Mouse (Mus musculus): ENCODE data around the gene Alkbh6.
A peak's percentile ranks its signal among the peaks of the same experiment; 100 is the strongest.

Gene Alkbh6

DNA sequence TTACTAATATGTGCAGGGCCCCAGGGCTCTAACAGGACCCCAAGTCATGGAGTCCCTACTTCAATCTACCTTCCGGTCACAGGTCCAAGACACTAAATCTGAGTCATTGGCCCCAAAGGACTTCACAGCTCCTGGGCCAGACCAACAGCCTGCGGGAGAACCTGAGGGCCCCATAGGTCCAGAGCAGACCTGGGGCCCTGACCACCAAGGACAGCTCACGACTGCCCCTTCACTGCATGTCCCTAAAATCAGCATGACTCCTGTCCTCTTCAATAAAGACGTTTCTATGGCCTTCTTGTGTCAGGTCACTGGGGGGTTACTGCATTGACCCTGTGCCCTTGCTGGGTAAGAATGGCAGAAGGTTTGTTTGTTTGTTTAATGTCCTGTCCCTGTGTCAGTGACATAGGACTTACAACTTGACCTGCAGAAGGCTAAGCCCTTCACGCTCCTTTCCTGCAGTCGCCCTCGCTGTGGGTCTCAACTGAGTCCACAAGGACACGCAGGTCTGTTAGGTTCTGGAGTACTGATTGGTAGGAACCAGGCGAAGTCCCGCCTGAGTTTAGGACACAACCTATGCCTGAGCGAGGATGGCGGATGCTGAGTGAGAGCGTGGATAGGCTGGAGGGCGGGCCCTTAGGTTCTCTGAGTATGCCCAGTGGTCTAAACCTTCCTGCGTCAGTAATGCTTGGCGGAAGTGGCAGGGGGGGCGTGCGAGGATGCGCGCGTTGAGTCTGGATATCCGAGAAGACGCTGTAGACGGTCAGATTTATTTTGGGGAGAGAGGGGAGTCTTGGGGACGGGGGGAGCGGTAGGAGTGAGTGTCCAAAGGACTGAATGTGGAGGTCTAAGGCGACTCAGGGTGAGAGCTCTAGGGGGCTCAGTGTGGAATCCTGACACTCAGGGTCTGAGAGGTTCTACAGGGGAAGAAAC is at the start of gene Alkbh6:
Alkbh6 (plus strand) TSS at position 642 of the 930 bp plus-strand sequence.
- peak; percentile 74 to 89 for DNase-seq (ENCODE audit: low spot score in 2 of 2)

DNA sequence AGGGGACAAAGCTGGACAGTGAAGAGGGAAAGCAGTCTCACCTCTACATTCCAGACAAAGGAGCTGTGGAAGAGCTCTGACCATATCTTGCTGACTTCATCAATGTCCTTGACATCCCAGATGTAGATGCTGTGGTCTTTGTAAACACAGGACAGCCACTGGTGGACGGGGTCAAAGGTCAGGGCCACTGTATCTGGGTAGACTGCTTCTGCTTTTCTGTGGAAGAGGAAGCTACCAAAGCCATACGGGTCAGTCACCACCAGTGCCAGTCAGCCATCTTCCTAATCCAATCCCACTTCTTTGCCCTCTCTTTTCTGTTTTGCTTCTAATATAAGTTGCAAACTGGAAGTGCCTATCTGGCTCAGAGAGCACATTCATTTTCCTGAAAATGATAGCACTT is 43.5 kb upstream of the Alkbh6 start:
- DNase-seq (ENCODE audit: low spot score in 2 of 2): no peak

DNA sequence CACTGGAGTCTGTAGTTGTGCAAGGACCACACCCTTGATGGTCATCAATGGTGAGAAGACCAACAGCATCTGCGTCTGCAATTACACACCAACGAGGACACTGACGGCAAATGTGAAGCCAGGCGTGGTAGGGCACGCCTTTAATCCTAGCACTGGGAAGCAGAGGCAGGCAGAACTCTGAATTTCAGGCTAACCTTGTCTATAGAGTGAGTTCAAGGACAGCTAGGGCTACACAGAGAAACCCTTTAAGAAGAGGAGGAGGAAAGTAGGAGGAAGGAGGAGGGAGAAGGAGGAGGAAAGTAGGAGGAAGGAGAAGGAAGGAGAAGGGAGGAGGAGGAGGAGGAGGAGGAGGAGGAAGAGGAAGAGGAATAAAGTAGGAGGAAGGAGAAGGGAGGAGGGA is 43.0 kb upstream of the Alkbh6 start:
- DNase-seq (ENCODE audit: low spot score in 2 of 2): no peak

DNA sequence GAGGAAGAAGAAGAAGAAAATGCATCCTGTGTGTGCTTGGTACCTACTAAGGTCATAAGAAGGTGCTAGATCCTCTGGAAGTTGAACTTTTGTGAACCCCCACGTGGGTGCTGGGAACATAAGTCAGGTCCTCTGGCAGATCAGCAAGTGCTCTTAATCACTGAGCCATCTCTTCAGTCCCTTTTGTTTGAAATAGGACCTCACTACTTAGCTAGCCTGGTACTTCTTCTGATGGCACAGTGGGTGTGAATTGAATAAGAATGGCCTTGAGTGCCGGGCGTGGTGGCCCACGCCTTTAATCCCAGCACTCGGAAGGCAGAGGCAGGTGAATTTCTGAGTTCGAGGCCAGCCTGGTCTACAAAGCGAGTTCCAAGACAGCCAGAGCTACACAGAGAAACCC is 42.6 kb upstream of the Alkbh6 start:
- DNase-seq (ENCODE audit: low spot score in 2 of 2): no peak

- DNase-seq (ENCODE audit: low spot score in 2 of 2): no peak
Measured at GRCm38 (mm10) chr7:30266780-30267179, 41.7 kb upstream of the Alkbh6 start.

DNA sequence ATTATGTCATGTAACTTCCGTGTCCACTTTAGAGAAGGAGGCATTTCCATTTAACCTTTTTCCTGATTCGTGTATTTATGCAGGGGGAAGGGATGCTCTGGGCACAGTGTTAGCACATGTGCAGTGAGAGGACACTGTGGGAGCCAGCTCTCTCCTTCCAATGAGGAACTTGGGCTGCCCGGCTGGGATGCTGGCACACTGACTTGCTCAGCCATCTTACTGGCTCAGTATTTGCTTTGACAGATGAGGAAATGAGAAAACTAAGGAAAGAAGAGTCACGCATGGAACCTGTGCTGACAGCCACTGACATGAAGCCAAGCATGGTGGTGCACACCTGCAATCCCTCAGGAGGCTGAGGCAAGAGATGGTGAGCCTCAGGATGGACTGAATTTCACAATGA is 38.9 kb upstream of the Alkbh6 start:
- no peak for DNase-seq (ENCODE audit: low spot score in 2 of 2)

DNA sequence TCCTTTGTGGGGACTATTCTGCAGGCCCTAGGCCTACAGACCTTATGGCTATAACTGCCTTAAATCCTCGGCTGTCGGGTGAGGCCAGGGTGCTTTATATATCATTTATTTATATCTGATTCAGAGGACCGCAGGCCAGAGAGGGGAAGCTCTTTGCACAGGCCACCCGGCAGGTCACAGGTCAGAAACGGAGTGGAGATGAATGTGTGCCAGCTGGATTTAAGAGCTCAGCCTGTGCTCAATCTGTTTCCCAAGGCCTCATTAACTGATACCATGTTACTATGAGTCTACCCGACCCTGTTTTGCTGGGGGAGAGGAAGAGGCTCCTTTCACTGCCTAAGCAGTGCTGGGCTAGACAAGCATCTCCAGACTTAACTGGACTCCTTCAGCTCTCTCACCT is 34.1 kb upstream of the Alkbh6 start:
- no peak for DNase-seq (ENCODE audit: low spot score in 2 of 2)

DNA sequence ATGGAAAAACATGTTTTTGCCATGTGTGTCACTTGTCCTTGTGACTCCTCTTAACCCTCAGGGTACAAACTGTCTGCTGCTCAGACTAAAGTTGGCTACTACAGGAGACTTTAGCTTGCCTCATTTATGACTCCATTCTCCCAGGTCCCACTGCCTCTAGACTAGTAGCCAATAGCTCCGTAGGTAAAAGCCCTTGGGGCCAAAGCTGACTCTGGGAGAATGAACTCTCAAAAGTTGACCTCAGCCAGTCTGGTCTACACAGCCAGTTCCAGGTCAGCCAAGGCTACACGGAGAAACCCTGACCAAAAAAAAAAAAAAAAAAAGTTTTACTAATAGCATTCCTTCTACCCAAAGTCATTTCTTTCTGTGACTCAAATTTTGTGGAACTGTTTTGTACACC is 29.6 kb upstream of the Alkbh6 start:
- DNase-seq (ENCODE audit: low spot score in 2 of 2): no peak

GRCm38 (mm10) chr7:30279536-30279935 is 29.0 kb upstream of the Alkbh6 start:
- no peak for DNase-seq (ENCODE audit: low spot score in 2 of 2)

DNA sequence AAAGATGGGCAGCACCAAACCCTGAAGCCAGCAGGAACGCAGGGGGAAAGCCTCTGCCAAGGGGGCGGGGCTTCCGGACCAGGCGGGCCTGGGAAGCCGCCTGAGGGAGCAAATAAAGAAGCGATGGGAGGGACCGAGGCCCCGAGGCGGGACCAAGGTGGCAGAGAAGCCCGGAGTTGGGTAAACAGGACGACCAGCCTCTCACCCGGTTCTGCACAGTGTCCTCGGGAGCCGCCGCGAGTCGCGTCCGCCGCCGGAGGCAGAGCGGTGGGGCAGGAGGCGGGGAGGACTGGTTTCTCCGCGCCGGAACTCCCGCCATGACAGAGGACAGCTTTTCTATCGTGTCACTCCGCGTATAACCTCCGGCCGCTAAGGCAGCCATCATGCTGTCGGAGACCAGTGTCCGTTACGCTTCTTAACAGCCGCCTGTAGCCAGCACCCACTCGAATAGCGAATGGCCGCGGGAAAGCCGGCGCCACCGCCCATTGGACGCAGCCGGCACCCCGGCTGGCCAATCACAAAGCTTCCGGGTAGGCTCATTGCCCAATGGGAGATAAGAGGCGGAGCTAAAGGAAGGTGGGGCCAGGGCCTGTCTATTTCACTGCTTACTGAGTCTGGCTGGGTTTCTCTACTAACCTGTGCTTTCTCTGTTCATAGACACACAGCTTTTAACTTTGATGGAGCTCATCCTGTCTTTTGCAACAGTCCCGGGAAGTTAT is 28.4 kb upstream of the Alkbh6 start, which contains the start of the genes Thap8 and Wdr62:
Thap8 (plus strand) TSS at position 144 of the 719 bp plus-strand sequence.
Wdr62 (minus strand) TSS at position 469 of the 719 bp plus-strand sequence.
- DNase-seq (ENCODE audit: low spot score in 2 of 2): peak; percentile 79 to 93

GRCm38 (mm10) chr7:30280670-30281138 is 27.8 kb upstream of the Alkbh6 start:
- peak; percentile 67 to 81 for DNase-seq (ENCODE audit: low spot score in 2 of 2)

DNA sequence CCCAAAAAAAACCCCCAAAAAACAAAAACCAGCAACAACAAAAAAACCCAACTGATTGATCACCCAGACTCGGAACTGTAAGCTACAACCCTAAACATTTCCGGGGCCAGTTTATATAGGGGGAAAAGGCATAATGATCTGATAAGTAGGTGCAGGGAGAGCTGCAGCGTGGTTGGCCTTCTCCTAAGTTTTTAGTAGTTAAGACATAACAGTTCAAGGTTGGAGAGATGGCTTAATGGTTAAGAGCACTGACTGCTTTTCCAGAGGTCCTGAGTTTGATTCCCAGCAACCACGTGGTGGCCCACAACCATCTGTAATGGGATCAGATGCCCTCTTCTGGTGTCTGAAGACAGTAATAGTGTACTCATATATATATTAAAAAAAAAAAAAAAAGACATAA is 27.0 kb upstream of the Alkbh6 start:
- DNase-seq (ENCODE audit: low spot score in 2 of 2): no peak

- no peak for DNase-seq (ENCODE audit: low spot score in 2 of 2)
Measured at GRCm38 (mm10) chr7:30282740-30283139, 25.8 kb upstream of the Alkbh6 start.

- DNase-seq (ENCODE audit: low spot score in 2 of 2): no peak
Measured at GRCm38 (mm10) chr7:30286701-30287410, 21.7 kb upstream of the Alkbh6 start.

- DNase-seq (ENCODE audit: low spot score in 2 of 2): no peak
Measured at GRCm38 (mm10) chr7:30288046-30288445, 20.5 kb upstream of the Alkbh6 start.

DNA sequence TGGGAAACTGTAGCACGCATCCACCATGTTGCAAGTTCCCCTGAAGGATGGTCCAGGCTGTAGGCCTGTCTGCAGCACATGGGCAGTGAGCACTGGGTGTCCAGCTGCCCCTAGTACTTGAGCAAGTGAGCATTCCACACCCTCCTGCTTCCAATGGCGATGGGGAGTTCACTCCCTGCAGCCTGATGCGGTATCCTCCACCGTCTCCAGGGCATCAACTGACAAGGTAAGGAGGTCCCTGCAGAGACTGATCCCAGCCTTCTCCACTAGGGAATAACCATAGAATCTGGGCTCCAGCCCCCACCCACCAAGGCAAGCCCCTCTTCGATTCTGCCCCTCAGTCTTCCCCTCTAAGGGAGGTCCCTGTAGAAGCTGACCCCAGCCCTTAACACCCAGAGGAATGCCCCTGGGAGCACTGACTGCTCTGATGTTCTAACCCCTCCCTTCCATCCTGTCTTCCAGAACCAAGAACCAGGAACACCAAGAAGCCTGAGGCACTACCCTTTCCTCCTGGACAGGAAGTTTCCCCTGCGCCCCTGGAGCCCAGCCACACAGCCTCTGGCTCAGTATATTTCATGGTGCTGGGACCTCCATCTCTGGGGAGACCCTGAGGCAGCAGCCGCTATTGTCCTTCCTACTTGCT is 19.3 kb upstream of the Alkbh6 start:
- DNase-seq (ENCODE audit: low spot score in 2 of 2): no peak

- no peak for DNase-seq (ENCODE audit: low spot score in 2 of 2)
Measured at GRCm38 (mm10) chr7:30289714-30290399, 18.7 kb upstream of the Alkbh6 start.

DNA sequence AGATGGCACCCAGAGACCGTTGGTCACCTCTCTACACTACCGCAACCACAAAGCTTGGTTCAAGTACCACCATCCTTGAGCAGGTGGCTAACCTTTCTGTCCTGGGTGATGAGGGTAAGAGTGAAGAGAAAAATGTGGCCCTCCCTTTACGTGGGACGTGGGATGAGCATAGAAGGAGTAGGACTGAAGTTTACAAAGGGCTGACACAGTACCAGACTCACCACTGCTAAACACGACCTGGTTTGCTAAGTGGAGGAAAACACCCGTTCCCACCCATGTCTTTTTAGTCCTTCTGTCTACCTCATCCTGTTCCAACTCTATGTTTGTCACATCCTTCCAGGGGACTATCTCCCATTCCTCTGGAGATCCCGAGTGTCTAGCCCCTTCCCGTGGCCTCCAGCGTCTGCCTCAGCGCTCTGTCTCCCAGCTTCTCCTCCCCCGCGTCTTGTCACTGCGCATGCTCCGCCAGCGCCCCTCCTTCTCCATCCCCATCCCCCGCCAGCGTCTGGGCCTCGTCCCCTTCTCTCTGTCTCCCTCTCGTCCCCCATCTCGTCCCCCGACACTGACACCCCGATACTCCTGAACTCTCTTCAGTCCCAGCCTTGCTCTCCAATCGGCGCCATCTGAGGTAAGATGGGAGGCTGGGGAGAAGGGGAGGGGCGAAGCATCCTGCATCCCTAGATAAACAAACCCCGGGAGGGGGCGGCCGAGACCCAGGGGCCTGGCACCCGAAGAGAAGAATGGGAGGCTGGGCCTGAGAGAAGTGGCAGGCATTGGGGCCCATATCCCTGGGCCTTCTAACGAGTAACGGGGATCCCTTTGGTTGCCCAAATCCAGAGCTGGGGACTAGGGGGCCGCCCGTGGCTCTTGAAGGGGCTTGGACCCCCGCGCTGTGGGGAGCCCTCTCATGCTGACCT is 17.0 kb upstream of the Alkbh6 start, which contains the start of gene Clip3:
Clip3 (plus strand) TSS at position 514 of the 917 bp plus-strand sequence.
- peak; percentile 79 to 82 for DNase-seq (ENCODE audit: low spot score in 2 of 2)

GRCm38 (mm10) chr7:30293795-30294194 is 14.7 kb upstream of the Alkbh6 start:
- no peak for DNase-seq (ENCODE audit: low spot score in 2 of 2)

DNA sequence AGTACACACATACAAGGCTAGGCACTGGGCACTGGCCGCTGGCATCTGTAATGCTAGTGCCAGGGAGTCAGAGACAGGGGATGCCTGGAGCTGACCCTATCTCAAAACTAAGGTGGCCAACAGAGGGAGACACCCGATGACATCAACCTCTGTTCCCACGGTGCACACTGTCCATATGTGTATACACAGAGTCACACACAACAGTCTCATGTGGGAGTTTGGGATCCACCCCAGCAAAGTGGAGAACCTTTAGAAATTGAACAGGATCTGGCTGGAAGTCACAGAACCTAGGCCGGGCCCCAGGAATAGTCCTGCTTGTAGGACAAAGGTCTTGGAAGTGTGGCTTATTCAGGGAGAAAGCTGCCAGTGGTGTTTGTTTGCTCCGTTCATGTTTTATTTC is 14.2 kb upstream of the Alkbh6 start:
- no peak for DNase-seq (ENCODE audit: low spot score in 2 of 2)

Data from cerebellum, postnatal 4 days (tissue).